Mouse (Mus musculus) heart, postnatal 0 days (tissue): ENCODE measurements around the gene Ccdc134.

Experiments used
- CTCF ChIP-seq: IDR thresholded peaks from 2 replicates; pipeline ENCODE4 v1.5.1; 2016; ENCODE audit warnings: antibody characterized with exemption, control low read depth, low read depth
- EP300 ChIP-seq: IDR thresholded peaks from 2 replicates; pipeline ENCODE4 v1.6.1; 2016; ENCODE audit warnings: antibody characterized with exemption, low read depth

- no peak for TF ChIP-seq CTCF
- no peak for TF ChIP-seq EP300
Observed at GRCm38 (mm10) chr15:82164496-82164895, 36.8 kb downstream of the Ccdc134 start.
